ENCODE assay signal across 8 mouse cellular contexts in the genomic region with DNA sequence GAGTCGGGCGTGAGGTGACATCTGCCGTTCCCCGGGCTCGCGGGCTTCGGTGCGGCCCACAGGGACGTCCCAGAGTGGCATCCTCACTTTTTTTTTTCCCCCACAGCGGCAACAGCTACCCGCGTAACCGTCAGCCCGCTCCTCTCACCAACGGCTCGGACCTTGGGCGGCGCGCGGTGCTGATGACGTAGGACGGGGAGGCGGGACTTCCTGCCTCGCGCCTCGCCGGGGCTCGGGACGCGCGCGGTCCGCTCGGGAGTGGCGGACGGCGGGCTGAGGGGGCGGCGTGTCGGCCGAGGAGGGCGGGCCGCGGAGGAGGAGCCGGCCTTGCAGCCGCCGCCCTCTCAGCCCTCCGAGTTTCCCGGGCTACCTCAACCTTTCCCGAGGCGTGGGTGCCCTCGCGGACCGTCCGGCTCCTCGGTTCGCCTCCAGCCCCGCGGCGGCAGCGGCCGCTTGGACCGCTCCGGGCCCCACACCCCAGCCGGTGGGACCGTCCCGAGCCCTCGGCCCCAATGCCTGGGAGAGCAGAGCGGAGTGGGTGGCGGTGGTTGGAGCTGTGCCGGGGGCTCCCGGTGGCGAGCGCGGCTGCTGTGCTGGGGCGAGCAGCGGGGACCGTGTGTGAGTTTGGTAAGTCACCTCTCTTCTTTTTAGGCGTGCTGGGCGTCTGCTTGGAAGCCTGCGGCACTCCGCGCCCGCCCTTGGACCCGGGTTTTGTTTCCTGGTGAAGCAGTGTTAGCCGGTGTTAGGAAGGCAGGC. TPM values are rescaled to one million over a fixed set of nuclear protein-coding genes. Genes with fewer than 3 reads are reported as not detected.
DNase-seq lines count a peak whose midpoint lies in the region; ATAC-seq lines count a peak whose summit lies in the region.

A gene (plus strand): TSS at position 235 of the 756 bp plus-strand sequence.

- peak; percentile 97 for DNase-seq in adrenal gland, adult 2 months
- peak; percentile 96 for DNase-seq in embryo, embryonic 11 days
- DNase-seq in gastrocnemius, postnatal 25 days = peak; percentile 93
- peak; percentile 86 to 93 for DNase-seq in left cerebral cortex, postnatal 14 days (ENCODE audit: low spot score in 2 of 2)
- peak; percentile 94 for DNase-seq in right cerebral cortex, postnatal 14 days
- DNase-seq in urinary bladder, postnatal 25 days (ENCODE audit: low spot score) = peak; percentile 95

- H3K36me3 ChIP-seq in intestine, embryonic 15.5 days = no peaks in the 10 kb centered on the region

- H3K9me3 ChIP-seq in intestine, embryonic 15.5 days = no peaks in the 10 kb centered on the region

- H3K27me3 ChIP-seq in intestine, embryonic 15.5 days (replicated peaks) = no peaks in the 10 kb centered on the region

- H3K27ac ChIP-seq in intestine, embryonic 15.5 days = peak within 1 kb of the TSS; percentile 91

- H3K4me1 ChIP-seq in intestine, embryonic 15.5 days (replicated peaks) = no peaks in the 10 kb centered on the region; the same call in 1 of the 2 replicates

- WGBS in intestine, embryonic 15.5 days = under 1% methylated on average over 78 of the region's 86 CpGs

- peak within 1 kb of the TSS; percentile 96 for H3K4me3 ChIP-seq in intestine, embryonic 15.5 days (replicated peaks)

- peak within 1 kb of the TSS; percentile 87 for H3K4me2 ChIP-seq in intestine, embryonic 15.5 days (replicated peaks)

- intact Hi-C loops in left cerebral cortex, postnatal 14 days (cut with DNase I) = loop anchor here (5.0 kb wide), 1 partner anchor 66 kb away; no protein-coding TSS in a partner anchor

- H3K9ac ChIP-seq in intestine, embryonic 15.5 days = peak within 1 kb of the TSS; percentile 94

- ATAC-seq in intestine, embryonic 15.5 days = peak; percentile 99
- peak; percentile 92 for ATAC-seq in megakaryocyte-erythroid progenitor cell, adult 5-6 weeks (replicated peaks; ENCODE audit: low FRiP score, low TSS enrichment, poor library complexity, severe bottlenecking)

RNA-seq across cellular contexts. Expression of the gene that starts here (rescaled TPM):
- total RNA-seq in adrenal gland, adult 2 months (2021) = 10 to 100 TPM in 1 of 2 experiments, 1 to 10 TPM in 1; 7.5 to 10.4 TPM
- 3.4 and 5.8 TPM in 2 replicates for polyA plus RNA-seq in adrenal gland, adult 2 months (2012; rRNA removed)
- total RNA-seq in gastrocnemius, postnatal 25 days (2021) = 10 to 100 TPM; 16.4 to 17.3 TPM
- 13.6 and 15.6 TPM in 2 replicates for polyA plus RNA-seq in intestine, embryonic 15.5 days (2015; fragmentation: Nextera tagmentation; extraction: Ambion mirVana)
- total RNA-seq in left cerebral cortex, postnatal 14 days (2021) = 10 to 100 TPM; 38.1 to 39.4 TPM
- total RNA-seq in megakaryocyte-erythroid progenitor cell, adult 5-6 weeks (2014; fragmentation: Nextera tagmentation) = 48.2 and 59.4 TPM in 2 replicates
- 65.4 and 84.3 TPM in 2 replicates for total RNA-seq in megakaryocyte-erythroid progenitor cell, adult 5-6 weeks (2017)

Comparison
In these comparisons a context has a peak if more than half of its experiments do, and no peak if none do; other contexts are left out.
1. Peak in every context shown above with its lines: DNase-seq, ATAC-seq, H3K4me3 ChIP-seq and H3K27ac ChIP-seq.